Mouse (Mus musculus) C2C12 (cell line): ENCODE results near the gene Slc6a1. TPM values are rescaled to one million over a fixed set of nuclear protein-coding genes. Genes with fewer than 3 reads are reported as not detected.

Experiments
- H3K27me3 ChIP-seq: one replicate; pipeline ENCODE4 v1.6.1; 2011; ENCODE audit not compliant: control insufficient read depth, insufficient read depth, insufficient read length
- H3K36me3 ChIP-seq: one replicate; pipeline ENCODE4 v1.6.1; 2011; ENCODE audit not compliant: control insufficient read depth, insufficient read depth
- H3K4me3 ChIP-seq: one replicate; pipeline ENCODE4 v1.5.1; 2011; ENCODE audit warnings: mild to moderate bottlenecking, control low read depth; ENCODE audit not compliant: poor library complexity, insufficient read depth, severe bottlenecking
- H3K79me2 ChIP-seq: one replicate; pipeline ENCODE4 v1.6.1; 2011; ENCODE audit not compliant: control insufficient read depth, insufficient read depth
- H3K79me3 ChIP-seq: one replicate; pipeline ENCODE4 v1.6.1; 2011; ENCODE audit warnings: low read depth, control low read depth
- H3ac ChIP-seq: one replicate; pipeline ENCODE3; 2011; ENCODE audit warnings: low read depth; ENCODE audit not compliant: control insufficient read depth, insufficient read length
- CEBPB ChIP-seq: IDR thresholded peaks from one replicate; pipeline ENCODE4 v1.6.1; 2011; ENCODE audit warnings: low read depth, mild to moderate bottlenecking, control low read depth, moderate library complexity
- CTCF ChIP-seq: IDR thresholded peaks from one replicate; pipeline ENCODE4 v1.5.1; 2011; ENCODE audit not compliant: control insufficient read depth, insufficient read depth, insufficient read length
- FOSL1 ChIP-seq: IDR thresholded peaks from one replicate; pipeline ENCODE4 v1.8.0; 2011; ENCODE audit warnings: mild to moderate bottlenecking, low read length; ENCODE audit not compliant: poor library complexity, insufficient read depth, severe bottlenecking
- MAX ChIP-seq: IDR thresholded peaks from one replicate; pipeline ENCODE4 v1.6.1; 2011; ENCODE audit warnings: mild to moderate bottlenecking, control low read depth
- MYOD1 ChIP-seq: IDR thresholded peaks from one replicate; pipeline ENCODE4 v1.6.1; 2011; ENCODE audit warnings: low read depth; ENCODE audit not compliant: control insufficient read depth, insufficient read length
- MYOG ChIP-seq: IDR thresholded peaks from one replicate; pipeline ENCODE4 v1.6.1; 2011; ENCODE audit not compliant: control insufficient read depth, insufficient read length; ENCODE audit errors: extremely low read depth
- USF1 ChIP-seq: IDR thresholded peaks from one replicate; pipeline ENCODE4 v1.6.1; 2011; ENCODE audit warnings: low read depth, mild to moderate bottlenecking, control low read depth, moderate library complexity
- polyA plus RNA-seq: library from polyadenylated mRNA; unstranded; fragments of >200 nt; fragmentation: generic; extraction: Trizol; gene quantifications from one replicate; pipeline ENCODE4 v1.2.1, GENCODE M21; 2012; ENCODE audit warnings: missing spikeins

Slc6a1 gene
- polyA plus RNA-seq, 1 experiment: not detected

- no peak for TF ChIP-seq CEBPB
- no peak for TF ChIP-seq MYOG
- no peak for TF ChIP-seq MYOD1
- TF ChIP-seq USF1: no peak
- TF ChIP-seq CTCF: no peak
- TF ChIP-seq FOSL1: no peak
- no peak for TF ChIP-seq MAX
- Histone ChIP-seq H3K79me3 (no peaks in the 10 kb centered on the region), H3K36me3 (no peaks in the 10 kb centered on the region), H3K4me3 (no peak overlapping the region), H3K27me3 (no peaks in the 10 kb centered on the region), H3K79me2 (no peaks in the 10 kb centered on the region), H3ac (no peak overlapping the region)
Measured at GRCm38 (mm10) chr6:114366191-114366590, 83.8 kb downstream of the Slc6a1 start.

Other genes starting within 250 kb of the Slc6a1 start
- not detected for gene Atp2b2, start 240.0 kb upstream of the Slc6a1 start, polyA plus RNA-seq
- gene Slc6a11, start 151.4 kb upstream of the Slc6a1 start, polyA plus RNA-seq: not detected
- gene Hrh1, start 115.3 kb downstream of the Slc6a1 start, polyA plus RNA-seq: 0.55 TPM